Mouse (Mus musculus): ENCODE results near the gene Map3k6. TPM values are rescaled to one million over a fixed set of nuclear protein-coding genes. Genes with fewer than 3 reads are reported as not detected.

Gene Map3k6
- polyA plus RNA-seq, 1 experiment, result 4.0 TPM

- 1% methylated on average over 78 of the region's 78 CpGs for WGBS
- peak overlapping the region; percentile 61 for H3K4me3 ChIP-seq (ENCODE audit: extremely low read depth, insufficient read depth, insufficient read length)
- H3K27me3 ChIP-seq (ENCODE audit: control insufficient read depth, insufficient read depth, low read length), result no peaks in the 10 kb centered on the region
- H3K36me3 ChIP-seq (ENCODE audit: control insufficient read depth, insufficient read depth, low read length), result no peaks in the 10 kb centered on the region
- peaks cover 9% of the 10 kb centered on the region for H3K4me1 ChIP-seq (ENCODE audit: control insufficient read depth, insufficient read depth, insufficient read length)
- DNase-seq (ENCODE audit: low read depth in 1 of 2, low spot score in 2 of 2), result peak; percentile 71 to 83
- peak overlapping the region; percentile 71 for H3K27ac ChIP-seq (ENCODE audit: insufficient read depth, low read length)
- no peak for TF ChIP-seq CTCF (IDR thresholded peaks at IDR 0.05; ENCODE audit: extremely low read depth, insufficient read depth, insufficient read length, insufficient replicate concordance)
- peak; percentile 49; the same call in 1 of the 2 replicates for TF ChIP-seq POLR2A (IDR thresholded peaks at IDR 0.05; ENCODE audit: low read depth, low read length)
Observed at GRCm38 (mm10) chr4:133240934-133241908, 603 bp downstream of the Map3k6 start.

GRCm38 (mm10) chr4:133241910-133242309, 1.3 kb downstream of the Map3k6 start:
- TF ChIP-seq POLR2A (IDR thresholded peaks at IDR 0.05; ENCODE audit: low read depth, low read length) (no peak), CTCF (IDR thresholded peaks at IDR 0.05; ENCODE audit: extremely low read depth, insufficient read depth, insufficient read length, insufficient replicate concordance) (no peak)
- Histone ChIP-seq H3K27me3 (ENCODE audit: control insufficient read depth, insufficient read depth, low read length) (no peaks in the 10 kb centered on the region), H3K36me3 (ENCODE audit: control insufficient read depth, insufficient read depth, low read length) (no peaks in the 10 kb centered on the region), H3K4me3 (ENCODE audit: extremely low read depth, insufficient read depth, insufficient read length) (peak overlapping the region; percentile 21; the same call in 1 of the 2 replicates), H3K27ac (ENCODE audit: insufficient read depth, low read length) (no peak overlapping the region), H3K4me1 (ENCODE audit: control insufficient read depth, insufficient read depth, insufficient read length) (peaks cover 9% of the 10 kb centered on the region)
- DNase-seq (ENCODE audit: low read depth in 1 of 2, low spot score in 2 of 2), result no peak
- 43% methylated on average over 11 of the region's 11 CpGs for WGBS

DNA sequence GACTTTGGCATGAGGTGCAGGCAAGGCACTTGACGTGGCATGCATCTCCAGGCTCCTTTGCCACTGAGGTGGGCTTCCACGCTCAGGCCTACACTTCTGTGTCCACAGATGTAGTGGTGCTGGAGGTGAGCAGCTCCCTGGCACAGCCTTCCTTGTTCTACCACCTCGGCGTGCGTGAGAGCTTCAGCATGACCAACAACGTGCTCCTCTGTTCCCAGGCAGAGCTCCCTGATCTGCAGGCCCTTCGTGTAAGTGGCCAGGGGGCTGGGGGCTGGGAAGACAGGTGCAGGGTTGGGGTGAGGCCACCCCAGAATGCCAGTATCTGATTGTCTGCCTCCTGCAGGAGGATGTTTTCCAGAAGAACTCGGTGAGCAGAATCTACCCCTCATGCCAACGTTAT, 2.1 kb downstream of the Map3k6 start:
- Histone ChIP-seq H3K4me1 (ENCODE audit: control insufficient read depth, insufficient read depth, insufficient read length) (peaks cover 9% of the 10 kb centered on the region), H3K4me3 (ENCODE audit: extremely low read depth, insufficient read depth, insufficient read length) (no peak overlapping the region), H3K27ac (ENCODE audit: insufficient read depth, low read length) (no peak overlapping the region), H3K27me3 (ENCODE audit: control insufficient read depth, insufficient read depth, low read length) (no peaks in the 10 kb centered on the region), H3K36me3 (ENCODE audit: control insufficient read depth, insufficient read depth, low read length) (no peaks in the 10 kb centered on the region)
- no peak for DNase-seq (ENCODE audit: low read depth in 1 of 2, low spot score in 2 of 2)
- no peak for TF ChIP-seq POLR2A (IDR thresholded peaks at IDR 0.05; ENCODE audit: low read depth, low read length)
- 87% methylated on average over 9 of the region's 9 CpGs for WGBS

DNA sequence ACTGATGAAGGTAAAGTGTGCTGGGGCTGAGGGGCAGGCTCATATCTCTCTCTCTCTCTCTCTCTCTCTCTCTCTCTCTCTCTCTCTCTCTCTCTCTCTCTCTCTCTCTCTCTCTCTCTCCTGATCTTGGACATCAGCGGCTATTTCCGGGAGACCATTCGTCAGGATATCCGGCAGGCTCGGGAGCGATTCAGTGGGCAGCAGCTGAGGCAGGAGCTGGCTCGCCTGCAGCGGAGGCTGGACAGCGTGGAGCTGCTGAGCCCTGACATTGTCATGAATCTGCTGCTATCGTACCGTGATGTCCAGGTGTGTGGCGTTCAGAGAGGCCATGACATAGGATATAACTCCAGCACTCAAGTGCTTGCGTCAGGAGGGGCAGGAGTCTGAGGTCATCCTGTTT, 2.9 kb downstream of the Map3k6 start:
- no peak overlapping the region for H3K27ac ChIP-seq (ENCODE audit: insufficient read depth, low read length)
- 78% methylated on average over 13 of the region's 13 CpGs for WGBS
- H3K4me1 ChIP-seq (ENCODE audit: control insufficient read depth, insufficient read depth, insufficient read length), result peaks cover 14% of the 10 kb centered on the region
- no peak for DNase-seq (ENCODE audit: low read depth in 1 of 2, low spot score in 2 of 2)
- no peaks in the 10 kb centered on the region for H3K27me3 ChIP-seq (ENCODE audit: control insufficient read depth, insufficient read depth, low read length)
- TF ChIP-seq POLR2A (IDR thresholded peaks at IDR 0.05; ENCODE audit: low read depth, low read length) (no peak), CTCF (IDR thresholded peaks at IDR 0.05; ENCODE audit: extremely low read depth, insufficient read depth, insufficient read length, insufficient replicate concordance) (no peak)
- H3K4me3 ChIP-seq (ENCODE audit: extremely low read depth, insufficient read depth, insufficient read length), result no peak overlapping the region
- H3K36me3 ChIP-seq (ENCODE audit: control insufficient read depth, insufficient read depth, low read length), result no peaks in the 10 kb centered on the region

DNA sequence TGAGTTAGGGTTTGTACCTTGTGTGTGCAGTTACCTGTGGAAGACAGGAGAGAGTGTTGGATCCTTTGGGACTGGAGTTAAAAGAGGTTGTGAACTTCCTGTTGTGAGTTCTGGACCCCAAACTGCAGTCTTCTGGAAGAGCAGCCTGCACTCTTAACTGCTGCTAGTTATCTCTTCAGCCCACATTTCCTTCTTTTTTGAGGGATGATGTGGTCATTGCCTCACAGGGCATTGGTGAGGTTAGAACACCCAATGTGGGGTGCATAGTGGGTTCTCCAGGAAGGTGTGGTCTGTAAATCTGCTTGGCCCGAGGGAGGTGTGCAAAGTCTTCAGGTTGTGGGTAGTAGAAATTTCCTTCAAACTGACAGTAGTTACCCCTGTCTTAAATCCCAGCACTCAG, 3.7 kb downstream of the Map3k6 start:
- Histone ChIP-seq H3K27me3 (ENCODE audit: control insufficient read depth, insufficient read depth, low read length) (no peaks in the 10 kb centered on the region), H3K27ac (ENCODE audit: insufficient read depth, low read length) (no peak overlapping the region), H3K36me3 (ENCODE audit: control insufficient read depth, insufficient read depth, low read length) (no peaks in the 10 kb centered on the region), H3K4me3 (ENCODE audit: extremely low read depth, insufficient read depth, insufficient read length) (no peak overlapping the region), H3K4me1 (ENCODE audit: control insufficient read depth, insufficient read depth, insufficient read length) (peaks cover 14% of the 10 kb centered on the region)
- 32% methylated on average over 1 of the region's 1 CpGs for WGBS
- no peak for TF ChIP-seq POLR2A (IDR thresholded peaks at IDR 0.05; ENCODE audit: low read depth, low read length)
- TF ChIP-seq CTCF (IDR thresholded peaks at IDR 0.05; ENCODE audit: extremely low read depth, insufficient read depth, insufficient read length, insufficient replicate concordance), result no peak
- no peak for DNase-seq (ENCODE audit: low read depth in 1 of 2, low spot score in 2 of 2)

GRCm38 (mm10) chr4:133247072-133247471, 6.5 kb downstream of the Map3k6 start:
- no peaks in the 10 kb centered on the region for H3K36me3 ChIP-seq (ENCODE audit: control insufficient read depth, insufficient read depth, low read length)
- no peak for DNase-seq (ENCODE audit: low read depth in 1 of 2, low spot score in 2 of 2)
- TF ChIP-seq POLR2A (IDR thresholded peaks at IDR 0.05; ENCODE audit: low read depth, low read length), result no peak
- TF ChIP-seq CTCF (IDR thresholded peaks at IDR 0.05; ENCODE audit: extremely low read depth, insufficient read depth, insufficient read length, insufficient replicate concordance), result no peak
- no peak overlapping the region for H3K27ac ChIP-seq (ENCODE audit: insufficient read depth, low read length)
- peaks cover 7% of the 10 kb centered on the region for H3K4me1 ChIP-seq (ENCODE audit: control insufficient read depth, insufficient read depth, insufficient read length)
- H3K4me3 ChIP-seq (ENCODE audit: extremely low read depth, insufficient read depth, insufficient read length), result no peak overlapping the region
- H3K27me3 ChIP-seq (ENCODE audit: control insufficient read depth, insufficient read depth, low read length), result peaks cover 3% of the 10 kb centered on the region; the same call in 1 of the 2 replicates
- WGBS, result 81% methylated on average over 15 of the region's 15 CpGs

All from spleen, adult 2 months (tissue).